Mouse (Mus musculus): ENCODE results near the gene Gcn1l1.

DNA sequence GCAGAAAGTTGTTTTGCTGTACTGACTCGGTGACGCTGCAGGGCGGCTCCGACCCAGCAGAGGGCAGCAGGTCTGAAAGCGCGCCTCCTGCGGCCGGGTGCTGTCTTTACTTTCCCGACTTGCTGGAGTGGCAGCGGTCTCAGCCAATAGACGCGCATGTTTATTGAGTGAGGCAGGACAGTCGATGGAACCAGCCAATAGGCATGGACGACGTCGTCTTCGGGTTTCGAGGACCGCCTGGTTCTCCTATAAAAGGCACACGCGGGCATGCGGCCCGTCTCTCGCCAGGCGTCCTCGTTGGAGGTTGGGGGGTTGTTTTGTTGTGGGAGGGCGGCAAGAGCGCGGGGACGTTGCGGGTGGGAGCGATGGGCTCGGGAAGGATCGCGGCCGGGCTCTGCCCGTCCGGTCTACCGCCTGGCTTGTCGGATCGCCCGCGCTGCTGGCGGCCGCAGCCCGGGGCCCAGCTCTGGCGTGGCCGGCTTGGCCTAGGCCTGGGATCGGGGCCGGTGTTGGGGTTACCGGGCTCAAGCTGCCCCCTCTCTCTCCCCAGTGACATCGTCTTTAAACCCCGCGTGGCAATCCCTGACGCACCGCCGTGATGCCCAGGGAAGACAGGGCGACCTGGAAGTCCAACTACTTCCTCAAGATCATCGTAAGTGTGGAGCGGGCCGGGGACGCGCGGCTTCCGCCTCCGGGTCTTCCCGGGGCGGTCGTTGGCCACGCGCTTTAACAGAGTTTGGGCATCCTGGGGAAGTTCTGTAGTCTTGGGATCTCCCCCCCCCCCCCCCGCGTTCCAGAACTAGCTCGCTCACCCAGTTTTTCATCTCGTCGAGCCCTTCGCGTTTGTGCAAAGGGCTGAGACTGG, 5.6 kb upstream of the Gcn1l1 start, which contains the start of gene Rplp0:
- peak; percentile 100 for TF ChIP-seq POLR2A (IDR thresholded peaks at IDR 0.05; ENCODE audit: control insufficient read depth, low read depth, low read length)
- peak; percentile 96 for TF ChIP-seq CTCF (IDR thresholded peaks at IDR 0.05; ENCODE audit: control insufficient read depth, insufficient read depth, insufficient replicate concordance, low read depth, low read length)

All from testis, adult 2 months (tissue).